Mouse (Mus musculus) testis, adult 2 months (tissue): ENCODE data around the gene Ctnna3.

Source experiments
- CTCF ChIP-seq: fragments of 200-500 bp; IDR thresholded peaks from 2 replicates; pipeline ENCODE4 v1.5.1; 2012; ENCODE audit warnings: low read depth, mild to moderate bottlenecking, inconsistent platforms, low read length, moderate library complexity; ENCODE audit not compliant: control insufficient read depth, insufficient read depth, insufficient replicate concordance
- POLR2A ChIP-seq: fragments of 200-500 bp; IDR thresholded peaks from 2 replicates; pipeline ENCODE4 v1.6.1; 2012; ENCODE audit warnings: low read depth, mild to moderate bottlenecking, inconsistent platforms, low read length, moderate library complexity; ENCODE audit not compliant: control insufficient read depth

- TF ChIP-seq CTCF (no peak), POLR2A (no peak)
Observed at GRCm38 (mm10) chr10:63415850-63416249, 14.0 kb upstream of the Ctnna3 start.
